Mouse (Mus musculus): ENCODE results near the gene Axl.

DNA sequence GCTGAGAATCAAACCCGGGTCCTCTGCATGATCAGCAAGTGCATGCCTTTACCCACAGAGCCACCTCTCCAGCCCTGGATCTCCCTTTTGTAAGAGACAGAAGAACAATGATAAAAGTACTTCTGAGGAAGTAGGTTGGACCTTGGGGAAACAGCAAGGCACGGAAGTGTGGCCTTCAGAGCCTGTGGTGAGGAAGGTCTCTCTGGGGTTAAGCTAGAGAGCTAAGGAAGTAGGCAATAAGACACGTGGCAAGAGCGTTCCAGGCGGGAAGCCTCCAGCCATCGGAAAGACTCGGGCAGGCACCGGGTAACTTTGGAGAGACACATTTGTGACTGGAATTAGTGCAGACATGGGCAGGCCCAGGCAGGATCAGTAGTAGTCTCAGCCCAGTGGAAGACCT lies 6.3 kb upstream of the Axl start:
- TF ChIP-seq GATA1 (IDR thresholded peaks at IDR 0.05; ENCODE audit: borderline replicate concordance, low read length), result no peak
- TF ChIP-seq FLI1 (IDR thresholded peaks at IDR 0.05; ENCODE audit: low read length), result no peak
